Mouse (Mus musculus) midbrain, embryonic 10.5 days (tissue): ENCODE data around the gene Tubgcp6. TPM values are rescaled to one million over a fixed set of nuclear protein-coding genes. Genes with fewer than 3 reads are reported as not detected.
A peak's percentile ranks its signal among the peaks of the same experiment; 100 is the strongest.

ENCODE experiments used
- DNase-seq: peaks from one replicate; pipeline ENCODE4 v3.0.0-alpha.2; 2017; ENCODE audit warnings: low spot score
- H3K27ac ChIP-seq: fragments of 300-500 bp; sonication (generic); replicated peaks from 2 replicates; pipeline ENCODE4 v1.5.1; 2016; ENCODE audit warnings: mild to moderate bottlenecking
- H3K27me3 ChIP-seq: fragments of 300-500 bp; sonication (generic); 2 replicates; pipeline ENCODE4 v1.6.1; 2016; ENCODE audit warnings: low read depth, mild to moderate bottlenecking; ENCODE audit not compliant: poor library complexity, severe bottlenecking
- H3K36me3 ChIP-seq: fragments of 300-500 bp; sonication (generic); 2 replicates; pipeline ENCODE4 v1.6.1; 2016; ENCODE audit warnings: mild to moderate bottlenecking, moderate library complexity
- H3K4me1 ChIP-seq: fragments of 300-500 bp; sonication (generic); 2 replicates; pipeline ENCODE4 v1.6.1; 2016
- H3K4me3 ChIP-seq: fragments of 300-500 bp; sonication (generic); 2 replicates; pipeline ENCODE4 v1.5.1; 2016; ENCODE audit warnings: mild to moderate bottlenecking, moderate library complexity
- H3K9me3 ChIP-seq: fragments of 300-500 bp; sonication (generic); replicated peaks from 2 replicates; pipeline ENCODE4 v1.6.1; 2016; ENCODE audit warnings: mild to moderate bottlenecking
- whole genome bisulfite sequencing: fragments of 180-500 bp; shearing (Covaris S2); methylation state at CpG from one replicate; pipeline ENCODE4 v1.1.7; 2016; 5-methylcytosine and 5-hydroxymethylcytosine counted together
- polyA plus RNA-seq: library from polyadenylated mRNA; unstranded; fragments of >200 nt; fragmentation: Nextera tagmentation; extraction: Ambion mirVana; gene quantifications from 2 replicates; pipeline ENCODE4 v1.2.1, GENCODE M21; 2016

The Tubgcp6 gene
- polyA plus RNA-seq, 1 experiment from 2014 or later = 24.7 TPM

DNA sequence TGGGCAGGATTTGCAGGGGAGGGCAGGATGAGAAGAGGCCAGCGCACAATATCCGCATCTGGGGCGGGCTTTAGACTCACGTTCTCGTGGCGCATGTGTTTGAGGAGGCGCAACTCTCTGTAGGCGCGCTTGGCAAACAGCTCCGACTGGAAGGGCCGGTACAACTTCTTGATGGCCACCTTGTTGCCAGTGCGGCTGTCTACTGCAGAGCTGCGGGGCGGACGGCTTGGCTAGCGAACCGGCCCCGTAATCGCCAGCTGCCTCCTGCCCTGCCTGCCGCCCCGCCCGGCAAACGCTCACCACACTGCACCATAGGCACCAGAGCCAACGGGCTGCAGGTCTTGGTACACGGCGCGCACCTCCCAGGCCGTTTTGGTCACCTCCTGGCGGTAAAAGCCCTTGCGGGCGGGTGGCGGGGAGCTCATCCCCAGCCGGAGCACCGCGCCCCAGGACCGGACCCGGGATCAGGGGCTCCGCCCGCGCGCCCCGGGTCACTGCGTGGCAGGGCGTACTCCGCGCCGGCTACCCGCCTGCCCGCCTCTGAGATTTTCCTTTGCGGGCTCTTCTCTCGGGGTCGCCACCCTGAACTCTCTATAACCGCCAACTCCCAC is 17.2 kb upstream of the Tubgcp6 start:
- Histone ChIP-seq H3K36me3 (peaks cover 40% of the 10 kb centered on the region), H3K27me3 (peaks cover 42% of the 10 kb centered on the region), H3K4me1 (peaks cover 48% of the 10 kb centered on the region), H3K4me3 (peak overlapping the region; percentile 85), H3K27ac (peak overlapping the region; percentile 92), H3K9me3 (no peaks in the 10 kb centered on the region)
- peak; percentile 54 for DNase-seq
- under 1% methylated on average over 53 of the region's 53 CpGs for WGBS

DNA sequence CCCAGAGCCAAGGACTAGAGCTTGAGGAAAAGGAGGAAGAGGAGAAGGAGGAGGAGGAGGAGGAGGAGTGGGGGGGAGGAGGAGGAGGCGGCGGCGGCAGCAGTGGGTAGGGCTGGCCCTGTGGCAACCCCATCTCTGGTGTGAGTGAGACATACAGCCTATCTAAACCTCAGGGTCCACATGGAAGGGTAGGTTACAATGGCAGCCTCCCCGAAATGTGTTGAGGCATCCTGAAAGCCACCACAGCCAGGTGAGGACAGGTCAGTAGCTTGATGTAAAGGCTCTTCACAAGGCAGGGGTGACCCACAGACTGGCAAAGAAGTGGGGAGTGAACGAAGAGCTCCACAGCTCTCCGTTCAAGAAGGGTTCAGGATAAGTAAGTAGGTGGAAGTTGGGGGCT is 15.6 kb upstream of the Tubgcp6 start:
- H3K4me3 ChIP-seq = no peak overlapping the region
- H3K27me3 ChIP-seq = peaks cover 34% of the 10 kb centered on the region
- no peaks in the 10 kb centered on the region for H3K9me3 ChIP-seq

DNA sequence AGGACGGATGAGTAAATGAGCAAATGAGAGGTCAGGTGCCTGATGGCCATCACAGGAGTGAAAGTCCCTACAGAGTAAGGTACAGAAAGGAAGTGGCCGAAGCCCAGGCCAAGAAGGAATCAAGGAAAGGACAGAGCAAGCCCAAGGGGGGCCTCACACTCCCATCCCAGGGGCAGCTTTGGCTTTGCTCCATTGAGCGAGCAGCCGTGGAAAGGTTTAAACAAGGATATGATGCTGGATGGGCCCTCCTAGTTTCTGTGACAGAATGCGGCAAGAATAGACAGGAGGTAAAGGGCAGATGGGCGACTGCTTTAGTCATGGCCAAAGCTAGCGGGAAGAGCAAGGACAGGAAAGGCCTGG is 15.1 kb upstream of the Tubgcp6 start:
- DNase-seq = no peak
- peaks cover 48% of the 10 kb centered on the region for H3K4me1 ChIP-seq
- H3K27ac ChIP-seq = no peak overlapping the region
- no peak overlapping the region for H3K4me3 ChIP-seq
- no peaks in the 10 kb centered on the region for H3K9me3 ChIP-seq
- 89% methylated on average over 7 of the region's 7 CpGs for WGBS
- peaks cover 29% of the 10 kb centered on the region for H3K36me3 ChIP-seq
- H3K27me3 ChIP-seq = peaks cover 34% of the 10 kb centered on the region

More for the DNA sequence above, 15.6 kb upstream of the Tubgcp6 start:
- no peak for DNase-seq
- Histone ChIP-seq H3K27ac (no peak overlapping the region), H3K4me1 (peaks cover 48% of the 10 kb centered on the region), H3K36me3 (peaks cover 29% of the 10 kb centered on the region)
- 91% methylated on average over 6 of the region's 6 CpGs for WGBS

DNA sequence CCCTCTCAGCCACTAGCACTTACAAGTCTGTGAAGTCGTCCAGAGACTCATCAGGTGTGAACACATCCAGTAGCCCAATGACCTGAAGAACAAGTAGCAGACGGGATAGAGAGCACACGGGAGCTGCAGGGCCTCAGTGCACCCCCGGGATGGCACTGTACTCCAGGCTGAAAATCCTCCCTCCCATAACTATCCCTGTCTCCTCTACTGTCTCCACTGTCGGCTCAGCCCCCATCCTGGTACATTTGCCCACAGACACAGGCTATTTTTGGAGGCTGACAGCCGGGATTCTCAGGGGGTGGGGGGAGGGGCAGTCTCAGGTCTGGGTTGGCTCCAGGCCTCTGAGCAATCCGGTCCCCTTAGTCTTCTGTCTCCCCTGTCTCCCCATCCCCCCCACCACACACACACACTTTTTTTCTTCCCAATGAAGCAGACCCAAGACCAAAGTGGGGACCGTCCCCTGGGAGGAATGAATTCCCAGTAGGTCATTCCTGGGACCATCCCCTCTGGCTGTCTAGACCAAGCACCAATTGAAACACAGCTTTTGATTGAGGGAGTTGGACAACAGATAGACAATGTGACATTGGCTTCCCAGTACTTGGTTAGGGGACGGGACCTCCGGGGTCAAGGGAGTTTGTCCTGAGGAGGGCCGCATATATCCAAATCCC is 14.6 kb upstream of the Tubgcp6 start:
- H3K27me3 ChIP-seq = peaks cover 30% of the 10 kb centered on the region
- H3K9me3 ChIP-seq = no peaks in the 10 kb centered on the region
- no peak overlapping the region; the same call in 1 of the 2 replicates for H3K4me3 ChIP-seq
- H3K36me3 ChIP-seq = peaks cover 29% of the 10 kb centered on the region
- no peak for DNase-seq
- WGBS = 83% methylated on average over 11 of the region's 11 CpGs
- peaks cover 48% of the 10 kb centered on the region for H3K4me1 ChIP-seq
- no peak overlapping the region for H3K27ac ChIP-seq

DNA sequence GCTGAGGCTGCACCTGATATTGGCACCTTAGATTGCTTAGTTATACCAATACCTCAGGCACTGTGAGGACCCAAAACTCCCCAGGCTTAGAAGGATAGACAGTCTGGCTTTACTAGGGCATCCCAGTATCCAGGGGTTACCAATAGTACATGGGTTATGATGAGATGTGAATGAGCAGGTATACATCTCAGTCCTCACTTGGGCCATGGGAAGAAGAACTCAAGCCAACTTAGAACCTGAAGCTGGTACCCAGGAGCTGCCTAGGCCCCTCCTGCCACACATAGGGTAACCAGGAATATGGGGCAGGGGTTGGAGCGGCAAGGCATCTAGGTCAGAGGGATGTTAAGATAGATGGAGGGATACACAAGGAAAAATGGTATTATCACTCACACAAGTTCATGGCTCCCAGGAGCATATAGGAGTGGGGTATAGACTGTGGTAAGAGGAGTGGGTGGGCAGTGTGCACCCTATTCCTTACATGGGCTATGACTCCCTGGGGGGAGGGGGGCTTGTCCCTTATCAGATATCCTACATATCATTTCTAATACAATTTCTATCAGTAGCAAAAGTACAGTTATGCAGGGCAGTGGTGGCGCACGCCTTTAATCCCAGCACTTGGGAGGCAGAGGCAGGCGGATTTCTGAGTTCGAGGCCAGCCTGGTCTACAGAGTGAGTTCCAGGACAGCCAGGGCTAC is 13.7 kb upstream of the Tubgcp6 start:
- H3K4me1 ChIP-seq = peaks cover 44% of the 10 kb centered on the region
- DNase-seq = no peak
- H3K36me3 ChIP-seq = peaks cover 35% of the 10 kb centered on the region
- H3K4me3 ChIP-seq = no peak overlapping the region
- no peaks in the 10 kb centered on the region for H3K9me3 ChIP-seq
- 94% methylated on average over 5 of the region's 5 CpGs for WGBS
- no peak overlapping the region for H3K27ac ChIP-seq
- peaks cover 23% of the 10 kb centered on the region for H3K27me3 ChIP-seq

DNA sequence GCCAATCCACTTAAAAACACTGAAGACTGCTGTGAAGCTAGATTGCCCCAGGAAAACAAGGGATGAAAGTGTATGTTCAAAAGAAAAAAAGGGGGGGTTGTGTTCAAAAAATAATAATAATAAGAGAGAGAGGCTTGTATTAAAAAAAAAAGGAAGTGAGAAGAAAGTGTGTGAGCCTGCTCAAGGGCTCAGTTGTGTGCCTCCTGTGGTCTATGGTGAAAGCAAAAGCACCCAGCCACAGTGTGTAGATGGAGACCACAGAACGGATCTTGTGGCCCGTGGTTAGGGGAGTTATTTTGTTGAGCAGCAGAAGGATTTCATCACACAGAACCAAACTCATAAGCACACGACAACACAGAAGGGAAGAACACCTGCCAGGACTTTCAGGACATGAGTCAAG is 8.4 kb upstream of the Tubgcp6 start:
- 86% methylated on average over 3 of the region's 3 CpGs for WGBS
- no peak for DNase-seq
- Histone ChIP-seq H3K36me3 (peaks cover 56% of the 10 kb centered on the region), H3K27ac (no peak overlapping the region), H3K4me1 (peaks cover 19% of the 10 kb centered on the region), H3K9me3 (no peaks in the 10 kb centered on the region), H3K4me3 (no peak overlapping the region), H3K27me3 (no peaks in the 10 kb centered on the region)

DNA sequence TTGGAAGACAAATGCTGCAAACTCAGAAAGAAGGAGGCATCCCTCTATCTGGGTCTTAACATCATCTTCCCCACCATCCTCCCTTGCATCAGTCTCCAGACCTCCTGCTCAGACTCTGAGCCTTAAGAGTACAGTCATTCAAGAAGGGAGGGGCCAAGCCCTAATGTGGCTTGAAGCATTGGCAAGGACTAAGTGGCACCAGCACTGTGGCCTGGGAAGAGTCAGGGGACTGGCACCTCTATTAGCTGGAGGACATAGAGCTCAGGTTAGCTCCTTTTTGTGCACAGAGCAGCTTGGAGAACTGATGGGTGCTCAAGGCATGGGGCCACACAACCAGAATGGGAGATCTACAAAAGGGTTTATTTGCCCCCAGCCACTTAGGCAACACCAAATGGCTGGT is 7.3 kb upstream of the Tubgcp6 start:
- H3K9me3 ChIP-seq = no peaks in the 10 kb centered on the region
- peaks cover 53% of the 10 kb centered on the region for H3K36me3 ChIP-seq
- no peak overlapping the region for H3K4me3 ChIP-seq
- DNase-seq = no peak
- H3K4me1 ChIP-seq = peaks cover 19% of the 10 kb centered on the region
- no peak overlapping the region for H3K27ac ChIP-seq
- no peaks in the 10 kb centered on the region for H3K27me3 ChIP-seq

DNA sequence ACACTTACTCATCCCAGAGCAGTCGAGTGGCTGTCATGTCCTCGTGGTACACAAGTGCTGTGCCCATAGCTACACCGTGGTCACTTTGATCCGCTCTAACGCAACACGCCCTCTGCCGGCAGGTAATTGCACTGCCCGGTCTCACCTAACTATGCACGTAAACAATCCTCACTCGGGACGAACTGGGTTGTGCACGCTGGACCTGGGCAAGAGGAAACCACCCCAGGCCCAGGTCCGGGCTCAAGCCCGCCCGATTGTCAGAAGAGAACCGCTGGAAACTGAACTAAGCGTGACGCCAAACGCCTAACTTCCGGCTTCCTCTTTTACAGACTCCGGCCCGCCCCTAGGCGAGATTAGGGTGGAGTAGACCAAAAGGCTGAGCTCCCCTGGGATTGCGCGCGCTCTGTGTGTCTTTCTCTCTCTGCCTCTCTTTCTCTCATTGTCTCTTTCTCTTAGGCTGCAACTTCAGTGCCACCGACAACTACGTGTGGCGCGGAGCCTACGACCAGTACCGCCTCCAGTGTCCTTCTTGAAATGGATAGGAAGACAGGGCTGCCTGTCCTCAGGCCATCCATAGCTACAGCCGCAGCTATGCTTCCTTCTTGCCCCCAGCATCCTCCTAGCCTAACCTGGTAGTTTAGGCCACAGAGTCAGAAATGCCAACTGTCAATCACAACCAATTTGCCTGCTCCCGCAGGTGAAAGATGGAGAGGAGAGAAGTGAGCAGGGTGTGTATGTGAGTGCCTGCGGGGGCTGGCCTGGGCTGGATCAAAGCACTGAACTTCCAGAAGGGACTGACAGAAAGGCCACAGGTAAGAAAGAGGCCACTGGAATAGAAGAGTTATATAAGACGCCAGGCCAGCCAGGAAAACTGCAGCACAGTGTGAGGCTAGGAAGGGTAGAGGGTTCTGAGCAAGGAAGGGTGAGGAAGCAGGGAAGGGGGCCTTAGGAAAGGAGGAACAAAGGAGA is 5.8 kb upstream of the Tubgcp6 start, which contains the start of gene Hdac10:
Hdac10 (minus strand) TSS at position 319 of the 969 bp plus-strand sequence.
- 2% methylated on average over 36 of the region's 36 CpGs for WGBS
- Histone ChIP-seq H3K4me3 (peak within 1 kb of the TSS; percentile 59), H3K9me3 (no peaks in the 10 kb centered on the region), H3K27ac (peak within 1 kb of the TSS; percentile 84), H3K4me1 (peaks cover 25% of the 10 kb centered on the region), H3K27me3 (no peaks in the 10 kb centered on the region), H3K36me3 (peaks cover 56% of the 10 kb centered on the region)
- DNase-seq = peak; percentile 86

DNA sequence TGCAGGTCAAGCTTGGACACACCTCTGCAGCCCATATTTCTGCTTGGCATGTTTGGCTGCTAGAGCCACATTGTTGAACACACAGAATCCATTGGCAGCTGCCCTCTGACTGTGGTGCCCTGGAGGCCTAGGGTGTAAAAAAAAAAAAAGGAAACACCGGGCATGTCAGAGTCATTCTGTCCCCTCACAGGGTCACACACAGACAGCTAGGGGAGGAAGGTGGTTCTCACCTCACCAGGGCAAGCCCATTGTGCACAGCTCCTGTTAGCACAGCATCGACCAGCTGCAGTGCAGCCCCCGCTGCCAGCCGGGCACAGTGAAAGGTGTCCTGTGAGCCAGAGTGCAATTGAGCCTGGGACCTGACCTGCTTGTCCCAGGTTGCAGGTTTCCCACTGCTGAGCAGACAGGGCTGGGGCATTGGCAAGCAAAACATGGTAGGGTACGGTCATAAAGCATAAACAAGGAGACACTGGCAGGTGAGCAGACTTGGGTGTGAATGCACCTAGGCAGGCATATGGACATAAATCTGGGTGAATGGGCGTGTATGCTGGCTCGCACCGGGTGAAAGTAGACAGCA is 4.5 kb upstream of the Tubgcp6 start:
- Histone ChIP-seq H3K4me1 (peaks cover 34% of the 10 kb centered on the region), H3K27me3 (no peaks in the 10 kb centered on the region), H3K9me3 (no peaks in the 10 kb centered on the region), H3K27ac (no peak overlapping the region; the same call in 1 of the 2 replicates), H3K36me3 (peaks cover 46% of the 10 kb centered on the region), H3K4me3 (peak overlapping the region; percentile 59)
- WGBS = 92% methylated on average over 8 of the region's 8 CpGs
- no peak for DNase-seq

DNA sequence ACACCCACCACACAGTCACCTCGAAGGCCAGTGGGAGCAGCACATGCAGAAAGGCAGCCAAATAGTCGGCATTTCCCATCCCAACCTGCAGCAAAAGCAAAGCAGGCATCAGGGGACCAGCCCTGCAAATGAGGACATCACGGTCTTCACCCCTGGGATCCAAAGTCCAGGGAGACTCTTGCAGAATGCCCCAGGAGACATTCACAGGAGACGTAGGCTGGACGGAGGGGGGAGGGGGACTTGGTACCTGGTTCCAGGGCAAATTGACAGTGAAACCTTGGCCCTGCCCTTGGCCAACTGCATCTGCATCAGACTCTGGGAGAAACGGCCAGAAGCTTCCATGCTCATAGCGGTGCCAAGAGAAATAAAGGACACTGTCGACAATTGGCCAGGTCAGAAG is 3.7 kb upstream of the Tubgcp6 start:
- no peak for DNase-seq
- Histone ChIP-seq H3K4me3 (no peak overlapping the region), H3K9me3 (no peaks in the 10 kb centered on the region), H3K4me1 (peaks cover 42% of the 10 kb centered on the region), H3K27ac (no peak overlapping the region), H3K27me3 (no peaks in the 10 kb centered on the region), H3K36me3 (peaks cover 38% of the 10 kb centered on the region)
- 88% methylated on average over 8 of the region's 8 CpGs for WGBS

DNA sequence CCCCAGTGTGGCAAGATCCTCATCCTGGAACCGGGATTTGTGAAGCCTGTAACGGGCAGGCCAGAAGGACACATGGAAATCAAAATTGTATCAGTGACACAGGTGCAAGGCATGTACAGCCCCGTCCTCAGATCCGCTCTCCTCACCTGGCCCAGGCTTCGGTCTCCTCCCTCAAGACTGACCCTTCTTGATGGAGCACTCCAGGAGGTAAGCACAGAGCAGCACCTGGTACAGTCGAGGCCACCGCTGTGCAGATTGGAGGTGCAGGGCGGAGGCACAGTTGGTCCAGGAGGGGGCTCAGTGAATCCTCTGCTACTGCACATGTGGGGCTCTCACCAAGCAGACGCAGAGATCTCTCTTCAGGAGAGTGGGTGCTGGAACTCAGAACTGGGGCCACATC is 2.4 kb upstream of the Tubgcp6 start:
- Histone ChIP-seq H3K4me1 (peaks cover 55% of the 10 kb centered on the region), H3K27ac (no peak overlapping the region), H3K9me3 (no peaks in the 10 kb centered on the region), H3K36me3 (peaks cover 31% of the 10 kb centered on the region), H3K4me3 (no peak overlapping the region), H3K27me3 (no peaks in the 10 kb centered on the region)
- 92% methylated on average over 9 of the region's 9 CpGs for WGBS
- no peak for DNase-seq

DNA sequence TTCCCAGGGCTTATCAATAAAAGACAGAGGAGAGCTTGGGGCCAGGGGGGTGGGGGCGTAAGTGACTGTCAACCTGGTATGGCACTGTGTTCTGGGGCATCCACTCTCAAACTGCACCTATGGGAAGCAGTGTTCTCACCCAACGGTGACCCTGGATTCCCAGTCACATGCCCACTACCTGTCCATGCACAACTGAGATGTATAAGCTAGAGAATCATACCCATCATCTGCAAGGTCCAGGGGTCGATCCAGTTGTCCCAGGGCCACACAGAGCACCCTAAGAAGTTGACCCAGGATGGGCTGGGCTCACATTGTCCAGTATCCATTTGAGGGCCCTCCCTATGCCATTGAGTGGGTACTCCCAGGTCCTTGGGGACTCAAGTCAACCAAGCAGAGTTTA is 1.4 kb upstream of the Tubgcp6 start:
- 95% methylated on average over 3 of the region's 3 CpGs for WGBS
- Histone ChIP-seq H3K9me3 (no peaks in the 10 kb centered on the region), H3K36me3 (peaks cover 33% of the 10 kb centered on the region), H3K4me1 (peaks cover 65% of the 10 kb centered on the region), H3K27ac (no peak overlapping the region), H3K4me3 (no peak overlapping the region; the same call in 1 of the 2 replicates), H3K27me3 (no peaks in the 10 kb centered on the region)
- DNase-seq = no peak
